Mouse (Mus musculus) CD4-positive naive resting alpha-beta T cell, adult 57 days (primary cell): Measurements from ENCODE around the gene Galr3. TPM values are rescaled to one million over a fixed set of nuclear protein-coding genes. Genes with fewer than 3 reads are reported as not detected.

Source experiments
- total RNA-seq: library from RNA; stranded (reverse); gene quantifications from one replicate; pipeline ENCODE4 v1.2.4, GENCODE M21; 2023

Galr3 gene
- not detected for total RNA-seq

GRCm38 (mm10) chr15:79041585-79041984 lies at the start of gene Galr3:
Gene Galr3 (plus strand): TSS chr15:79041885.

GRCm38 (mm10) chr15:79028237-79028738 lies 13.4 kb upstream of the Galr3 start, which contains the start of gene H1f0:
Gene H1f0 (plus strand): TSS chr15:79028450.

GRCm38 (mm10) chr15:79062376-79063159 lies 20.9 kb downstream of the Galr3 start, which contains the start of gene Ankrd54:
Gene Ankrd54 (minus strand): TSS chr15:79062893.

GRCm38 (mm10) chr15:79074913-79075532 lies 33.3 kb downstream of the Galr3 start, which contains the start of gene Eif3l:
Gene Eif3l (plus strand): TSS chr15:79075179.

Other genes starting within 250 kb of the Galr3 start
- gene Card10, start 238.8 kb upstream of the Galr3 start, total RNA-seq = 0.56 TPM
- 0.65 TPM for gene Cdc42ep1, start 199.3 kb upstream of the Galr3 start, total RNA-seq
- 3.3 TPM for gene Lgals2, start 186.4 kb upstream of the Galr3 start, total RNA-seq
- gene Gga1, start 164.7 kb upstream of the Galr3 start, total RNA-seq = 84.3 TPM
- gene Gm49510, start 142.2 kb upstream of the Galr3 start, total RNA-seq = not detected
- 241 TPM for gene Sh3bp1, start 142.1 kb upstream of the Galr3 start, total RNA-seq
- 13.7 TPM for gene Pdxp, start 128.0 kb upstream of the Galr3 start, total RNA-seq
- gene Lgals1, start 115.2 kb upstream of the Galr3 start, total RNA-seq = 63.1 TPM
- gene Nol12, start 107.0 kb upstream of the Galr3 start, total RNA-seq = 58.9 TPM
- gene Triobp, start 94.2 kb upstream of the Galr3 start, total RNA-seq = 40.0 TPM
- gene H1f0, start 13.4 kb upstream of the Galr3 start, total RNA-seq = 5.8 TPM
- 27.3 TPM for gene Ankrd54, start 21.0 kb downstream of the Galr3 start, total RNA-seq
- gene Eif3l, start 33.3 kb downstream of the Galr3 start, total RNA-seq = 118 TPM
- 65.1 TPM for gene Micall1, start 67.0 kb downstream of the Galr3 start, total RNA-seq
- 44.4 TPM for gene Polr2f, start 99.1 kb downstream of the Galr3 start, total RNA-seq
- gene 1700088E04Rik, start 99.4 kb downstream of the Galr3 start, total RNA-seq = not detected
- not detected for gene Sox10, start 123.4 kb downstream of the Galr3 start, total RNA-seq
- gene Pick1, start 187.3 kb downstream of the Galr3 start, total RNA-seq = 24.8 TPM
- 0.92 TPM for gene Gm49486, start 187.5 kb downstream of the Galr3 start, total RNA-seq
- not detected for gene Slc16a8, start 212.9 kb downstream of the Galr3 start, total RNA-seq
- 0.65 TPM for gene Baiap2l2, start 243.7 kb downstream of the Galr3 start, total RNA-seq